ENCODE assay signal across 25 mouse cellular contexts in genomic region chr6:106975439-106975838, GRCm38 (mm10).
DNase-seq lines count a peak whose midpoint lies in the region; ATAC-seq and TF ChIP-seq lines count a peak whose summit lies in the region.
"Had no signal": no experiment of that assay in that cellular context is flagged by ENCODE, and none has a peak within 500 bp of the region (broad histone marks: within the 10 kb centered on the region; RNA-seq: fewer than 3 reads in every experiment).

No protein-coding gene starts in this region.

- H3K27ac ChIP-seq in liver, embryonic 12.5 days: no peak overlapping the region
- no peak overlapping the region for H3K27ac ChIP-seq in liver, embryonic 11.5 days (ENCODE audit: low read depth, low read length)
- H3K27ac ChIP-seq in MEL (ENCODE audit: control insufficient read depth, low read depth, low read length): no peak overlapping the region
- H3K27ac ChIP-seq: forebrain, embryonic 12.5 days; forebrain, embryonic 15.5 days; heart, embryonic 15.5 days; hindbrain, embryonic 10.5 days; hindbrain, embryonic 13.5 days had no signal

- no peak for TF ChIP-seq RAD21 in MEL (IDR thresholded peaks at IDR 0.05; ENCODE audit: low read depth, low read length)

- no peak overlapping the region for H3K4me2 ChIP-seq in liver, embryonic 12.5 days
- no peak overlapping the region for H3K4me2 ChIP-seq in liver, embryonic 11.5 days
- H3K4me2 ChIP-seq: forebrain, embryonic 12.5 days; forebrain, embryonic 15.5 days; heart, embryonic 12.5 days; heart, embryonic 15.5 days; hindbrain, embryonic 13.5 days had no signal

- H3K9me3 ChIP-seq in liver, embryonic 12.5 days (replicated peaks): no peaks in the 10 kb centered on the region
- H3K9me3 ChIP-seq in liver, embryonic 11.5 days (ENCODE audit: control insufficient read depth, low read length): no peaks in the 10 kb centered on the region
- no peaks in the 10 kb centered on the region for H3K9me3 ChIP-seq in MEL (replicated peaks; ENCODE audit: insufficient read depth, low read length)
- H3K9me3 ChIP-seq: forebrain, embryonic 12.5 days; forebrain, embryonic 15.5 days; heart, embryonic 12.5 days; heart, embryonic 15.5 days; hindbrain, embryonic 10.5 days; hindbrain, embryonic 13.5 days had no signal

- no peaks in the 10 kb centered on the region for H3K4me1 ChIP-seq in liver, embryonic 12.5 days
- no peaks in the 10 kb centered on the region for H3K4me1 ChIP-seq in liver, embryonic 11.5 days (replicated peaks; ENCODE audit: control insufficient read depth, insufficient read depth, low read length)
- no peaks in the 10 kb centered on the region for H3K4me1 ChIP-seq in MEL (ENCODE audit: control insufficient read depth in 1 of 2, insufficient read depth in 2 of 2, low read length in 2 of 2)
- H3K4me1 ChIP-seq: heart, embryonic 12.5 days; heart, embryonic 15.5 days; hindbrain, embryonic 13.5 days had no signal

- H3K36me3 ChIP-seq in liver, embryonic 12.5 days: no peaks in the 10 kb centered on the region
- H3K36me3 ChIP-seq in liver, embryonic 11.5 days (ENCODE audit: control insufficient read depth, insufficient read depth, low read length): no peaks in the 10 kb centered on the region
- H3K36me3 ChIP-seq in MEL (ENCODE audit: control insufficient read depth in 1 of 2, insufficient read depth in 2 of 2, low read length in 2 of 2): no peaks in the 10 kb centered on the region
- H3K36me3 ChIP-seq: forebrain, embryonic 12.5 days; forebrain, embryonic 15.5 days; heart, embryonic 12.5 days; heart, embryonic 15.5 days; hindbrain, embryonic 10.5 days; hindbrain, embryonic 13.5 days had no signal

- no peak overlapping the region for H3K4me3 ChIP-seq in liver, embryonic 12.5 days
- H3K4me3 ChIP-seq in liver, embryonic 11.5 days (ENCODE audit: low read depth, low read length): no peak overlapping the region
- no peak overlapping the region for H3K4me3 ChIP-seq in MEL (ENCODE audit: control insufficient read depth in 1 of 2, insufficient read depth in 1 of 2, low read depth in 2 of 2, low read length in 2 of 2)
- H3K4me3 ChIP-seq: forebrain, embryonic 12.5 days; forebrain, embryonic 15.5 days; heart, embryonic 12.5 days; heart, embryonic 15.5 days; hindbrain, embryonic 10.5 days; hindbrain, embryonic 13.5 days had no signal

- TF ChIP-seq EP300 in MEL (IDR thresholded peaks at IDR 0.05; ENCODE audit: low read depth in 1 of 2, low read length in 2 of 2): no peak

- ATAC-seq in liver, embryonic 12.5 days: peak; percentile 52; the same call in 1 of the 2 replicates
- ATAC-seq in liver, embryonic 11.5 days (replicated peaks; ENCODE audit: low FRiP score): no peak
- peak; percentile 94 for ATAC-seq in erythroid progenitor cell, adult 5-6 weeks (replicated peaks; ENCODE audit: low FRiP score, poor library complexity, severe bottlenecking)
- ATAC-seq in megakaryocyte progenitor cell, adult 5-6 weeks (replicated peaks; ENCODE audit: poor library complexity): peak; percentile 98
- ATAC-seq: forebrain, embryonic 15.5 days; hindbrain, embryonic 16.5 days; Patski had no signal

- TF ChIP-seq CTCF in MEL (IDR thresholded peaks at IDR 0.05 in 2 of 3, conservative IDR thresholded peaks at IDR 0.05 in 1 of 3; ENCODE audit: control insufficient read depth in 1 of 3, insufficient read depth in 1 of 3, low read depth in 2 of 3, low read length in 3 of 3, poor library complexity in 1 of 3, severe bottlenecking in 1 of 3): no peak

- no peak overlapping the region for H3K9ac ChIP-seq in liver, embryonic 12.5 days
- no peak overlapping the region for H3K9ac ChIP-seq in liver, embryonic 11.5 days (ENCODE audit: low read depth, low read length)
- H3K9ac ChIP-seq in MEL (ENCODE audit: control insufficient read depth, low read depth, low read length, poor library complexity, severe bottlenecking): no peak overlapping the region
- H3K9ac ChIP-seq: forebrain, embryonic 12.5 days; forebrain, embryonic 15.5 days; heart, embryonic 12.5 days; heart, embryonic 15.5 days; hindbrain, embryonic 13.5 days had no signal

- H3K27me3 ChIP-seq in liver, embryonic 12.5 days (replicated peaks): no peaks in the 10 kb centered on the region
- no peaks in the 10 kb centered on the region for H3K27me3 ChIP-seq in liver, embryonic 11.5 days (replicated peaks; ENCODE audit: control insufficient read depth, insufficient read depth, low read length)
- H3K27me3 ChIP-seq in MEL (ENCODE audit: control insufficient read depth in 1 of 2, insufficient read depth in 2 of 2, low read length in 2 of 2): no peaks in the 10 kb centered on the region
- H3K27me3 ChIP-seq: forebrain, embryonic 12.5 days; forebrain, embryonic 15.5 days; heart, embryonic 12.5 days; heart, embryonic 15.5 days; hindbrain, embryonic 13.5 days had no signal

- no peak for DNase-seq in liver, embryonic 11.5 days (ENCODE audit: low spot score)
- DNase-seq in MEL (ENCODE audit: low read depth, low spot score): no peak
- DNase-seq in retina, postnatal 1 day: no peak
- DNase-seq in cerebellum, adult 18-20 months: no peak
- no peak for DNase-seq in left cerebral cortex, adult 9 months (ENCODE audit: low spot score in 2 of 2)
- DNase-seq: adrenal gland, postnatal 14 days; cerebellum, adult 11 months; cerebellum, adult 8-10 months; cerebellum, postnatal 10 days; cerebellum, postnatal 36 days; gastrocnemius, postnatal 25 days; heart, adult 18-20 months; heart, postnatal 10 days; heart, postnatal 36 days had no signal

- WGBS in liver, embryonic 12.5 days (ENCODE audit: insufficient replicate concordance): 32% methylated on average over 2 of the region's 2 CpGs
- 38% methylated on average over 2 of the region's 2 CpGs for WGBS in liver, embryonic 11.5 days

- H3K79me2 ChIP-seq in MEL (ENCODE audit: control insufficient read depth, insufficient read depth, low read length, poor library complexity): no peaks in the 10 kb centered on the region

- TF ChIP-seq POLR2A in MEL (IDR thresholded peaks at IDR 0.05; ENCODE audit: control insufficient read depth in 1 of 2, insufficient read depth in 1 of 2, low read depth in 1 of 2, low read length in 2 of 2, poor library complexity in 1 of 2): no peak

TF ChIP-seq in MEL, 35 proteins besides CTCF, POLR2A, EP300 and RAD21:
- TF ChIP-seq GABPA (IDR thresholded peaks at IDR 0.05; ENCODE audit: low read depth, low read length): no peak
- 0 out of 2 replicates have a peak, but pooled peaks have one; percentile 20 for TF ChIP-seq TCF12 (IDR thresholded peaks at IDR 0.05; ENCODE audit: low read depth, low read length)
- TF ChIP-seq RCOR1 (IDR thresholded peaks at IDR 0.05; ENCODE audit: low read depth, low read length): no peak
- TF ChIP-seq ETS1 (IDR thresholded peaks at IDR 0.05; ENCODE audit: low read depth, low read length): peak; percentile 66
- no peak for TF ChIP-seq ZC3H11A (IDR thresholded peaks at IDR 0.05; ENCODE audit: low read depth, low read length)
